Mouse (Mus musculus) lung, postnatal 0 days (tissue): ENCODE measurements at regions not wholly inside any gene's neighbourhood (a gene's known extent, or its start where the extent isn't known, plus 50 kb on each side); places are given as distances from the start of the nearest gene placed in this dataset.

Source experiments
- CTCF ChIP-seq: IDR thresholded peaks from 2 replicates; pipeline ENCODE4 v1.5.1; 2016; ENCODE audit warnings: antibody characterized with exemption, mild to moderate bottlenecking
- EP300 ChIP-seq: IDR thresholded peaks from 2 replicates; pipeline ENCODE4 v1.6.1; 2016; ENCODE audit warnings: antibody characterized with exemption, mild to moderate bottlenecking, control low read depth

DNA sequence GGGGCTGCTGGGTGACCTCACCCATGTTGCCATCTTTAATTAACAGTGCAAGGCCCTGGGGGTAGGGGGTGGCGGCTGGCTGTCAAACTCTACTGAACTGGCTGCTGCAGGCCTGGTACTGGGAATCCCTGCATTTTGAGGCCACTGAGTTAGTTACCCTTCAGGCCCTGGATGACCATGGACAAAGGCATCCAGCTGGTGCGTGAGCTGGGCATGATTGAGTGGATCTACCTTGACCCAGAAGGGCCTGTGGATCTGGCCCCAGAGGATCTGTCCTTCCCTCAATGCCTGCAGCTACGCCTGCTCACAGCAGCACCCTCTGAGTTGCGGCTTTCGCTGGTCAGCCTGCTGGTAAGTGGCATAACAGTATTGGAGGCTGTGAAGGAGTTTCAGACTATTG is 1699.2 kb downstream of the Car8 start:
- TF ChIP-seq CTCF (no peak), EP300 (no peak)
